In genomic region chr13:51792135-51792573, GRCm38 (mm10) we compare ENCODE assay signal across 8 mouse cellular contexts. TPM values are rescaled to one million over a fixed set of nuclear protein-coding genes. Genes with fewer than 3 reads are reported as not detected.
DNase-seq lines count a peak whose midpoint lies in the region; ATAC-seq and TF ChIP-seq lines count a peak whose summit lies in the region.

No protein-coding gene starts in this region.

- 33% methylated on average over 11 of the region's 11 CpGs for WGBS in forebrain, embryonic 16.5 days

- TF ChIP-seq POLR2A in bone marrow macrophage, adult 2 months (IDR thresholded peaks at IDR 0.05; ENCODE audit: borderline replicate concordance, low read depth, low read length): no peak

- no peaks in the 10 kb centered on the region for H3K36me3 ChIP-seq in forebrain, embryonic 16.5 days (ENCODE audit: control insufficient read depth, insufficient read depth)

- peak overlapping the region; percentile 81 for H3K4me2 ChIP-seq in forebrain, embryonic 16.5 days (ENCODE audit: low read length)

- DNase-seq in left cerebral cortex, adult 2 months (ENCODE audit: extremely low spot score in 1 of 2, low spot score in 2 of 2): no peak
- no peak for DNase-seq in left cerebral cortex, adult 8-10 months (ENCODE audit: low spot score in 2 of 2)
- DNase-seq in layer of hippocampus, postnatal 36 days: peak; percentile 31 to 48
- DNase-seq in neural tube, embryonic 10.5 days (ENCODE audit: extremely low spot score, low spot score): peak; percentile 24
- DNase-seq in yolk sac, embryonic 10.5 days (ENCODE audit: low spot score): no peak
- DNase-seq in right cerebral cortex, postnatal 14 days: no peak

- intact Hi-C loops in left cerebral cortex, adult 2 months (cut with DNase I): loop anchor here (2.0 to 5.0 kb wide), 2 partner anchors 59 to 140 kb away; partner anchors contain the start of gene Secisbp2

- peaks cover 7% of the 10 kb centered on the region for H3K4me1 ChIP-seq in bone marrow macrophage, adult 2 months (ENCODE audit: control insufficient read depth, insufficient read depth, low read length)
- H3K4me1 ChIP-seq in forebrain, embryonic 16.5 days (replicated peaks; ENCODE audit: control insufficient read depth, insufficient read depth, low read length): peaks cover 32% of the 10 kb centered on the region

- H3K4me3 ChIP-seq in left cerebral cortex, adult 2 months: peak overlapping the region; percentile 94
- H3K4me3 ChIP-seq in bone marrow macrophage, adult 2 months (ENCODE audit: insufficient read depth, low read length): peak overlapping the region; percentile 71
- H3K4me3 ChIP-seq in forebrain, embryonic 16.5 days (replicated peaks; ENCODE audit: low read length): peak overlapping the region; percentile 82

- H3K9me3 ChIP-seq in forebrain, embryonic 16.5 days (ENCODE audit: control insufficient read depth, low read length): no peaks in the 10 kb centered on the region

- H3K9ac ChIP-seq in forebrain, embryonic 16.5 days (replicated peaks; ENCODE audit: low read depth, low read length): peak overlapping the region; percentile 90

- peak overlapping the region; percentile 93 for H3K27ac ChIP-seq in left cerebral cortex, adult 2 months
- H3K27ac ChIP-seq in bone marrow macrophage, adult 2 months (ENCODE audit: insufficient read depth, low read depth, low read length): no peak overlapping the region
- no peak overlapping the region for H3K27ac ChIP-seq in forebrain, embryonic 16.5 days (ENCODE audit: low read length)

- no peaks in the 10 kb centered on the region for H3K27me3 ChIP-seq in forebrain, embryonic 16.5 days (replicated peaks; ENCODE audit: control insufficient read depth, insufficient read depth, low read length)

- TF ChIP-seq CTCF in left cerebral cortex, adult 2 months (IDR thresholded peaks at IDR 0.05): no peak
- TF ChIP-seq CTCF in bone marrow macrophage, adult 2 months (IDR thresholded peaks at IDR 0.05; ENCODE audit: low read depth, low read length): no peak

- ATAC-seq in forebrain, embryonic 16.5 days: no peak

RNA-seq across cellular contexts. Expression of gene Sema4d, which starts 1.4 kb away (rescaled TPM):
- total RNA-seq in left cerebral cortex, adult 2 months (2021): 10 to 100 TPM; 69.0 to 83.6 TPM
- 10 to 100 TPM; 71.1 to 80.0 (median 75.5) TPM for total RNA-seq in left cerebral cortex, adult 8-10 months (2022)
- polyA plus RNA-seq in bone marrow macrophage, adult 2 months (2012; ENCODE audit: insufficient read depth, insufficient read length, missing spikeins): 181 and 193 TPM in 2 replicates
- polyA plus RNA-seq in forebrain, embryonic 16.5 days (2015; fragmentation: Nextera tagmentation; extraction: Ambion mirVana): 20.8 and 24.6 TPM in 2 replicates
- 100 to 1,000 TPM in 1 of 2 experiments, 10 to 100 TPM in 1; 96.5 to 108 TPM for total RNA-seq in layer of hippocampus, postnatal 36 days (2021)

RNA-seq across cellular contexts. Expression of gene Gadd45g, which starts 54.3 kb away (rescaled TPM):
- 10 to 100 TPM; 16.7 to 29.3 TPM for total RNA-seq in left cerebral cortex, adult 2 months (2021)
- 10 to 100 TPM; 10.3 to 22.3 (median 14.1) TPM for total RNA-seq in left cerebral cortex, adult 8-10 months (2022)
- polyA plus RNA-seq in bone marrow macrophage, adult 2 months (2012; ENCODE audit: insufficient read depth, insufficient read length, missing spikeins): 5.1 and 5.5 TPM in 2 replicates
- 119 and 122 TPM in 2 replicates for polyA plus RNA-seq in forebrain, embryonic 16.5 days (2015; fragmentation: Nextera tagmentation; extraction: Ambion mirVana)
- total RNA-seq in layer of hippocampus, postnatal 36 days (2021): 10 to 100 TPM; 19.9 to 22.3 TPM

Comparison
In these comparisons a context has a peak if more than half of its experiments do, and no peak if none do; other contexts are left out.
1. DNase-seq: peak in layer of hippocampus, postnatal 36 days (2 of 2) and neural tube, embryonic 10.5 days (single experiment); none in left cerebral cortex, adult 2 months (0 of 2), left cerebral cortex, adult 8-10 months (0 of 2), yolk sac, embryonic 10.5 days (single experiment) and right cerebral cortex, postnatal 14 days (single experiment).
2. Peak in every context shown above with its lines, with median percentiles within 50 percentile points of each other: H3K4me3 ChIP-seq.